Mouse (Mus musculus) layer of hippocampus, adult 9-10 months (tissue): ENCODE measurements around the gene Tmem178b.

Experiments
- DNase-seq: peaks from one replicate; pipeline ENCODE4 v3.0.0; 2022; ENCODE audit warnings: low spot score

Gene Tmem178b

DNA sequence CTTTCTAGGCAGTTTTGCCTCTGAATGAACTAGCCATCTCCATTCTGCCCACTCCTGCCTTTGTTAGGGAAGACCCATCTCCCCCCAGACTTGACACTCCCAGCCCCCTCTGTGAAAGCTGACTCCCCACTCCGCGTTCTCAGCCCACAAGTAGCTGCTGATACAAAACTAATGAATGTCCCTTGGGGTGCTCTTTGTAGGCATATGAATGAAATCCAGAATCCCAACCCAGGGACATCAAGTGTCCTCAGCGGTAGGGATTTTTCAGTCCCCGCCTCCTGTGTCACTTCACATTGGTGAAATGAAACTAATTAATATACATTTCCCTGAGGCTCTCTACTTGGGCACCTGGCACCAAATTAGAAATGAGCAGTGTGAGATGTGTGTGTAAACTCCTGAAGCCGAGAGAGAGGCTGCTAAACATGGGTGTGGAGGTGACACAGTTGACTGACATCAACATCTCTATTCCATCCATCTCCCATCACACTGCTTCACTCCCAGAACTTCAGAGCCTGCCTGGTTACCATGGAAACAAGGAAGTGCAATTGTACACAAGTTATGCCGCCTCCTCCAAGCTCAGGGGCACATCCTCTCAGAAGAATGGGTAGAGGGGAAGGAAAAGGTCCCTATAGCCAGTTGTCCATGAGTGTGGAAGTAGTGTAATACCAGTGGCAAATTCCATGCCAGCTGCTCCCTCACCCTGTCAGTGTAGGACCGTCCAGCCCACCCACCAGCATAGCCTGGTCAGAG lies 142.8 kb downstream of the Tmem178b start:
- DNase-seq = no peak

GRCm38 (mm10) chr6:40019396-40019795 lies 146.3 kb downstream of the Tmem178b start:
- no peak for DNase-seq

GRCm38 (mm10) chr6:40023592-40024335 lies 150.7 kb downstream of the Tmem178b start:
- DNase-seq = peak; percentile 80

- no peak for DNase-seq
These were observed 151.4 kb downstream of the Tmem178b start for GRCm38 (mm10) chr6:40024336-40024934.

DNA sequence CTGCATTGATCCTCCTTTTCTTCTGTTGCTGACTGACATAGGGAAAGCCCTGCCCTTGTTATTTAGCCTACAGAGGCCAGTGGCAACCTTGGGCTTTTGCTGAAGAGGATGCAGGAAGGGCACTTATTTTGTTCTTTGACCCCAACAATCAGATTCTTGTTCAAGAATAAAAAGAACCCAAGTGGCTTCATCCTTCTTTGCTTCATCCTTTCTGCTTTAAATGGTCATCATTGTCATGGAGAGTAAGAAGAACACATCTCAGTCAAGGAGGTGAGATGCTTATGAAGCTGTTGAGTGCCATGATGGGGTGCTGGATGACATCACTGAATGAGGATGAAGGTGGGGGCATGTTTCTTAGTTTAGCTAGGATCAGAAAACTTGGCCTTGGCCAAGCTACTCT lies 159.8 kb downstream of the Tmem178b start:
- no peak for DNase-seq

DNA sequence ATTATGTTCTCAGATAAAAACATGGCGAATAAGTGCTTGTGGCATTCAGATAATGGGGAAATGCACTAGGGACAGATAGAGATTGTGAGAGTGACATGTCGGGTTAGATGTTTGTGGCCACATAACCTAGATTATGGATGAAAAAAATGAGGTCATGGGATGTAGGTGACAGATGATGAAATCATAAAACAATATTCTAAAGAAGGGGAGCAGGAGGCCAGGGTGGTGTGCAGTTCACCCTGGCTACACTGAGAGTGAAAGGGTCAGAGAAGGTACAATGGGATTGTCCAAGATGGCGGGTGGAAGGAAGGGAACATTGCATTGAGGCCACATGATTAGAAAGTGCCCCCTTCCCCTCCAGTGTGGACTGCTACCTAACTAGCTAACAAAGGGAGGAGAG lies 160.9 kb downstream of the Tmem178b start:
- DNase-seq = no peak

DNA sequence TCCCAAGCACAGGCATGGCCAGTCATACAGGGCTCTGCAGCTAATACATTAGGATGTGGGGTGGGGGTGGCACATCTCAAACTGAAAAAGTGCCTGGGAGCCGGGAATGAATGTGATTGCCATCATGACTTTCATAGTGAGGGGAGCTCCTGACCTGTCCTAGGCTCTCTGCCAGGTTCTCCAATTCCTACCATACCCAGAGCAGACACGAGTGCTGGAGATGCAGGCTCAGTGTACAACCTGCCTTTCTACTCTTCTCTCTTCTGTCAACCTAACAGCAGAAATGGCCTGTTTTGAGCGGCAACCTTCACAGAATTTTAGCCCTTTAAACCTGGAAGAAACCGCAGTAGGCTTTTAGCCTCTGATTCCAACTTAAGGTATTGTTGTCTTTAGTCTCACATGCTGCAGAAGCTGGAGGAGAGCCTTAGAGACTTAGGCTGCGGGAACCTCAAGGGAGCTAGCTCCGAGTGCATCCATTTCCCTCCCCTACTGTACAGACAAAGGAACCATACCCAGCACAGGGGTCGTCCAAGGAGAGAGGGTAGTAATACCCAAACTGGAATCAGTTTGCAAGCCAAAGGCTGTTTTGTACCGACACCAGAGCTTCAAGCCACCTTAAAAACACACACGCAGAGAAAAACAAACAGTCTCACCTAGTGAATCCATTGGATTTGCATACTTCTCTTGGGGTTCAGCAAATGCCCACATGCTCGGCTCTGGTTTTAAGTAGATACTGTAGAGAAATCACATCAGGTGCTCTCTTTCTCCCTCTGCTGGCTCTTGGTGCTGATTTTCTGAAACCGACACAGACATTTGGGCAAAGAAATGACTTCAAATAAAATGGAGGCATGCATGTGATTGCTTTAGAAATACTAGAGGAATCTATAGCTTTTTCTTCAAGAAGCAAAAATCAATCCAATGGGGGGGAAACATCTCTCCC lies 176.2 kb downstream of the Tmem178b start:
- peak; percentile 72 for DNase-seq

DNA sequence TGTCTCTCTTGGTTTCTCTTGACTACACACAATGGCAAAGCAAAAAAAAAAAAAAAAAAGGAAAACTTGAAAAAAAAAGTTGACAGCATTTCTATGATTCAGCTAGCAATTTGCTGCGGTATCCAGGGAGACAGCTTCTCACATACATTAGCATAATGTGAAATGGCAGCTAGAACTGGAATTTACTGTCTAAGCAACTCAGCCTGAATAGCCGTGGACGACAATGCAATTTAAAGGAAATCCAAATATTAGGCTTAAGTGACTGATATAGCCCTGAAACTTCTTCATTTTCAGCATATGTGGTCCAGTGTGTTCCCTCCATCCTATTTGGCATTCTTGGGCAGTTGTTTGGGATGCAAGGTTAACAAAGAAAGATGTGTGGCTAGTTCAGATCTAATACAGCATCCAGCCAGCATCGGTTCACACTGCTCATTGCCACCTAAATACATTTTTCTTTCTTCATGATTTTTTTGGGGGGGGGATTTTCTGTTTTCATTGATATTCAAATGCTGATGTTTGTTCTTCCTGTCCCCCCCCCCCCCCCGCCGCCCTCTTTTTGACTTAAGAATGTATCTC lies 176.9 kb downstream of the Tmem178b start:
- DNase-seq = no peak

DNA sequence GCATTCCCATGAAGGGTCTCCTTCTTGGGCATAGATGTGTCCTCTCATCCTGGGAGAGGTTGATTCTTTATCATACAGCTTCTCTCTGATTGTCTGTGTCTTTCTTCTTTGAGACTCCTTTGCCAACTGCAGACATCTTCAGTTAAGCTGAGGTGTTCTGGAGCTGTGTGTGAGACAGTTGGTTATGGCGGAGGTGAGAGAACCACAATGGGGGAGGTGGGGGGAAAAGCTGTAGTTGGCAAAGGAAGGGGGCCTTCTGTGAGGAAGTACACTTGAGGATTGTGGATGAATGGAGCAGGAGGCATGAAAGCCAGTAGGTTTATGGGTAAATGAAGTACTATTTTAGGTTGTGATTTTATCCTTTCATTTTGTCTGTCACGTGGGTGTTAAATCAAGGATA lies 178.6 kb downstream of the Tmem178b start:
- no peak for DNase-seq

GRCm38 (mm10) chr6:40052593-40052992 lies 179.5 kb downstream of the Tmem178b start:
- DNase-seq = no peak

GRCm38 (mm10) chr6:40059466-40059865 lies 186.4 kb downstream of the Tmem178b start:
- DNase-seq = no peak

- DNase-seq = no peak
These were observed 188.5 kb downstream of the Tmem178b start for GRCm38 (mm10) chr6:40061327-40062189.

GRCm38 (mm10) chr6:40062190-40062501 lies 189.1 kb downstream of the Tmem178b start:
- no peak for DNase-seq

- no peak for DNase-seq
These were observed 190.4 kb downstream of the Tmem178b start for GRCm38 (mm10) chr6:40063438-40063837.

DNA sequence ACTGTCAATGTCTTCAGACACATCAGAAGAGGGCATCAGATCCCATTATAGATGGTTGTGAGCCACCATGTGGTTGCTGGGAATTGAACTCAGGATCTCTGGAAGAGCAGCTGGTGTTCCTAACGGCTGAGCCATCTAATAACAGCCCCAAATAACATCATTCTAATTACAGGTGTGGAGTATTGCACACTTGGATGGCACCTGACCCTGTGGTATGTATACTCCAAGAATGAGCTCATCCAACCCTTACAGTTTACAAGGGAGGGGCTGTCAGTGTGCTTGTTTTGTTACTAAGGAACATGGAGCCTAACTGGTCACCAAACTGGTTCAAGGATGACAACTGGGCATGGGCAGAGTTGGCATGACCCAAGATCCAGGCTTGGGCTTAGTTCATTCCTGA lies 190.8 kb downstream of the Tmem178b start:
- no peak for DNase-seq

DNA sequence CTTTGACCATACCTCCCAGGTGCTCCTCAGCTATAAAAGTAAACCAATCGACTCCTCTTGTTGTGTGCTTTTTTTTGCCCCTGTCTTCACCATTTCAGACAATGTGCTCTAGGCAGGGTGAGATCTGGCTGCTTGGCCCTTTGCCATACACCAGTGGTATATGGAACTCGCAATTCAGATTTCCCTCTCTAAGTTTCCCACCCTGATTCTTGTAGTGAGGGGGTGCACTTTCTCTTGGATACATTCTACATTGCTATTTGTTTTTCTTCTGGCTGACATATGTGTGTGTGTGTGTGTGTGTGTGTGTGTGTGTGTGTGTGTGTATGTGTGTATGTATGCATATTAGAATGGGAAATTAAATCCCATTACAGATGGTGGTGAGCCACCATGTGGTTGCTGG lies 191.3 kb downstream of the Tmem178b start:
- no peak for DNase-seq

DNA sequence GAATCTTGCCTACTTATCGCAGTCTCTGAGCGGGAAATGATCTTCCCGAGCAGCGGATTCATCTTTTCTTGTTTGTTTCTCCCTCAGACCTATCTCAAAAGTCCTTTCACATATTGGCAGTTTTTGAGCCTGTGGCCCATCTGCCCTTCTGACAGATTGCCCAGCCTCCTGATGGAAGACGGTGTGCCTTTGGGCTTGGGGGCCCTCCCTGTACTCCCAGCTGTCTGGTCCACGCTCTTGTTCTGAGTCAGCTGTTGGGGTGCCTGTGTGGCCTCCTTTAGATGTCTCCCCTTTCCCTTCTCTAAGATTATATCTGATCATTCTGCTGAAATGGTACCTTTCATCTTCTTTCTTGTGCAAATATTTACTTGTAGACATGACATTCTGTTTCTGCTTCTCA lies 195.4 kb downstream of the Tmem178b start:
- no peak for DNase-seq

DNA sequence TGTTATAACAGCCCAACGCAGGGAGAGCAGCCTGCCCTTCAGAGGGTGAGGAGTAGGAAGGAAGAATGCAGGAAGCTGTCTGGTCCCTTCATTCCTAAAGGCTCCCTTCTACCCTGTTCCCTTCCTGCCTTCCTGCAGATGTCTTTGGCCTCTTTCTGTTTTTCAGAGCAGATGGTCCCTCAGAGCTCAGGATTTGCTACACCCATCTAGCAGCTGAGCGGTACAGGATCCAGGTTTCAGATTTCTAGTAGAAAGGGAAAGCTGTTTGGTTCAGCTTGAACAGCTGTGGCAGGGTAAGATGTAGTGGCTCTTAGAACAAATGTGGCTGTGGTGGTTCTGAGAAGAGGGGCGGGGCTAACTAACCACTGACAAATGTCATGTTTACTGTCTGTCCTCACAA lies 197.9 kb downstream of the Tmem178b start:
- peak; percentile 33 for DNase-seq

DNA sequence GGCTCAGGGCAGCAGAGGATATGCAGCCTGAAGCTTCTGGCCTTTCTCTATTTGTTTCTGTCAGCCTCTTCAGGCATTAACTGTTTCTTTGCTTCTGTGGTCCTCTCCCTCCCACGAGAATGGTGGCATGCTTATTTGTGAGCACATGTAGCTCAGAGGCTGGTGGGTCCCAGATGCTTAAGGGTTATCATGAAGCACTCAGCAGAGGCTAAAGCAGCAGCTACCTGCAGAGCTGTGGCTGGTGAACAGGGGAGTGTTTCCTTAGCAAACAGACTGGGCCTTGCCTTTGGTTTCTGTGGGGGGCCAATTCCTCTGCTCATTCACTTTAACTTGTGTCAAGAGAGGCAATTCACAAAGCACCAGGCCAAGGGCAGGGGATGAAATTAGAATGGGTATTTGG lies 203.0 kb downstream of the Tmem178b start:
- no peak for DNase-seq

DNA sequence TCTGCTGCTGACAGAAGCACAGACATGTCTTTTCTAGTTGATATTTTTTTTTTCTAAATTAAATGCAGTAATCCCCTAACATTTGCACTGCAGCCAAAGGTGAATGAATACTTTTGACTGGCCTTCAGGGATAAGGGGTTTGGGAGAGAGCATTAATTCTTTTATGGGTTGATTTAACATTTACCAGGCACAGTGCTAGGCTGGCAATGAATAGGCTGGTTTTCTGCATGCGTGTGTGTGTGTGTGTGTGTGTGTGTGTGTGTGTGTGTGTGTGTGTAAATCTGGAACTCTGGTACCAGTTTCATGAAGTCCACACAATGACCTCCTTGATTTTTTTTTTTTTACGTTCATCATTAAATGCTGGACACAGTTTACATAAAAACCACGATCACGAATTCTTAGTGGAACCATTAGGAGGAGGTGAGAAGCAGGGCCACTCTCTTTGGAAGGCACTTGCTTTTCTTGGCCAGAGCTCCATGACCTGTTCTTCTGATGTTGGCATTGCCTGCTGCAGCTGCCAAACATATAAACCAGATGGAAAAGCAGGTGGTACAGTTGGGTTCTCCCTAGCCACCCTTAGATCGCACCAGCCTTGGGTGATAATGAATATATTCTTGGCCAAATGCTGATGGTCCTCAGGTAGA lies 203.7 kb downstream of the Tmem178b start:
- no peak for DNase-seq
